Mouse (Mus musculus): ENCODE results near the gene Mapt.
"Not testable (repeated sequence)": the region's sequence is repeated elsewhere in the genome, so short reads cannot be mapped to it uniquely, and the experiment has no call there.

Mapt gene

GRCm38 (mm10) chr11:104231041-104231911 is at the start of gene Mapt:
Mapt (plus strand) TSS chr11:104231390.
- peak; percentile 89 for DNase-seq

DNA sequence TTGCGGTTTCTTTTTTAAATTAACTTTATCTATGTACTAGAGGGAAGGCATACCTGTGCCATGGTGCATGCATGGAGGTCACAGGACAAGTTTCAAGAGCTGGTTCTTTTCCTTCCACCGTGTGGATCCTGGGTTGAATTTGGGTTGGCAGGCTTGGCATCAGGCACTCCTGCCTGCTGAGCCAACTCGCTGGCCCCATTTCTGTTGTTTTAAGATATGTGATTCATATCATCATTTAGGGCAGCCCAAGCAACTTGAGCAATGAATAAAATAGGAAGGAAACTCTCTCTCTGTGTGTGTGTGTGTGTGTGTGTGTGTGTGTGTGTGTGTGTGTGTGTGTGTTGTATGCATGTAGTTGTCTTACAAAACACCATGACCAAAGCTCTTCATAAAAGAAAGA is 49.0 kb upstream of the Mapt start:
- DNase-seq = no peak

DNA sequence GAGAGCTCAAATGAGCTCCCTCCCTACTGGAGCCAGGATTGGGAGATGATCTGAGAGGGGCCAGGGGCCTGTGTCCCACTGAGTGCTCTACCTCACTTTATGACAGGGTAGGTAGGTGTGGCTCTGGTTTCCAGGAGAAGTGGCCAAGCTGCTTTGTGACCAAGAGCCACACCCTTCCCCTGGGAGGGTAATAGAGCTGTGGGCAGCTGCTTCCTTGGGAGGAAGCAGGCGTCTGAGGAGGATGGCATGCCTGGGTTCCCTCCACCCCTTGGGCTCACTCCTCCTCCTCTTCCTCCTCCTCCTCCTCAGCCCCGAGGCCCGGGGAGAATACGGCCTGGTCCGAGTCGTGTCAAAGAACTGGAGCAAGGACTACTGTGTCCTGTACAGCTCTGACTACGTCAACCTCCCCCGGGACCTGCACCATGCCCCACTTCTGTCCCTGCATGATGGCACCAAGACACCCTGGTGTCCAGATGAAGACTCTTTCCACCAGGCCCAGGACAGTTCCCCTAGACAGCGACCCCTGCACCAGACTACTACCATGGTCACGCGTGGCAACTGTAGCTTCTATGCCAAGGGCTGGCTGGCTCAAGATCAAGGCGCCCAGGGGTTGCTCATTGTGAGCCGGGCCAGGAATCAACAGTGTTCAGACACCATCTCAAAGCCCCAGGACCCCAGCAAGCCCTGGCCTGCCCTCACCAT is 44.9 kb upstream of the Mapt start, which contains the start of gene Sppl2c:
Sppl2c (plus strand) TSS at position 193 of the 702 bp plus-strand sequence.
- no peak for DNase-seq

DNA sequence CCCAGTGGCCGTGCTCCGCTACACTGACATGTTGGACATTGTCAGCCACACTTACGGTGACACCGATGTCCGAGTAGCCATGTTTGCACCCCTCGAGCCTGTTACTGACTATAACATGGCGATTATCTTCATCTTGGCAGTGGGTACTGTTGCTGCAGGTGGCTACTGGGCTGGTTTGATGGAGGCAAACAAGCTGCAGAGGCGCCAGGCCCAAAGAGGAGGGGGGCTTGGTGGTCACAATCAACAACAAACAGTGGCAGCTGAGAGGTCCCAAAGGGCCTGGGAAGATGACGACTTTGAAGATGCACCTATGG is 44.4 kb upstream of the Mapt start:
- DNase-seq = no peak

DNA sequence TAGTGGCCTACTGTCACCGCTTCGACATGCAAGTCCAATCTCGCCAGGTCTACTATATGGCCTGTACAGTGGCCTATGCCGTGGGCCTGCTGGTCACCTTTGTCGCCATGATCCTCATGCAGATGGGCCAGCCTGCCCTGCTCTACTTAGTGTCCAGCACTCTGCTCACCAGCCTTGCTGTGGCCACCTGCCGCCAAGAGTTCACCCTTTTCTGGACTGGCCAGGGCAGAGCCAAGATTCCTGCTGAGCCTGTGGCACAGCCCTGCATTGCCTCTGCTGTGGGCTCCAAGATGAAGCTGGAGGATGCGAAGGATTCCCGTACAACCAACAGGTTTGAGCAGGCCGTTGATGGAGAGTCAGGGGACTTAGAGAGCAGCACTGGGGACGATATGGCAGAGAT is 43.4 kb upstream of the Mapt start:
- DNase-seq = no peak

DNA sequence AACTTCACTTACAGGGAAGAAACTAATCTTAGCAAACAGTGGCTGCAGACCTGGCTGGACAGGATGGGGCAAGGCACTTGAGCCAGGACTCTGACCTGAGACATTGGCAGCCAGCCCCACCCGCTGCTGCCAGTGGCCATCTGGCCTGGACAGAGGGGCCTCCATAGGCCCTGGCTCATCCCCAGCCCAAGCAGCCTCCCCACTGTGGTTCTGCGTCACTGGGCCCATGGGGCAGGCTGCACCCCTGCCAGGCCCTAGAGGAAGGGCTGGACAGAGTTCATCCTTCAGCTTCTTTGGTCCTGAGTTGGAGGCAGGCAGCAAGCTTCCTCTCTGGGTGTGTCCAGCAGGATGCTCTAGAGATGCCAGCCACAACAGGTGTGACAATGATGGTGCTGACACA is 41.2 kb upstream of the Mapt start:
- peak; percentile 6 for DNase-seq

DNA sequence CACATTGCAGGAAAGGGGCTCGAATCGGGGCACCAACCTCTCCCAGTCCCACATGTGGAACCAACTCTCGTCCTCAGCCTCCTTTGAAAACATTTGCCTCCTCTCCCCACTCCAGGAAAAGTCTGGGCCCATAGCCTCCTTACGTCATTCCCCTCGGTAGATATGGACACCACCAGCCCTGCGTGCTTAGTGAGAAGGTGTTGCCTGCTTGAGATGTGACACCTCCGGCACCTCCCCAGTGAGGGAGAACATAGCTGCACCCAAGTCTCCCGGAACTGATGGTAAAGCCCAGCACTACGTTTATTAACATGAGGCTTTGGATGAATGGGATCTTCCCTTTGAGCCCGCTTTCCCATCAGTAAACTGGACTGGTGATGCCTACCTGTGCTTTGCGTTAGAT is 35.8 kb upstream of the Mapt start:
- DNase-seq = no peak

DNA sequence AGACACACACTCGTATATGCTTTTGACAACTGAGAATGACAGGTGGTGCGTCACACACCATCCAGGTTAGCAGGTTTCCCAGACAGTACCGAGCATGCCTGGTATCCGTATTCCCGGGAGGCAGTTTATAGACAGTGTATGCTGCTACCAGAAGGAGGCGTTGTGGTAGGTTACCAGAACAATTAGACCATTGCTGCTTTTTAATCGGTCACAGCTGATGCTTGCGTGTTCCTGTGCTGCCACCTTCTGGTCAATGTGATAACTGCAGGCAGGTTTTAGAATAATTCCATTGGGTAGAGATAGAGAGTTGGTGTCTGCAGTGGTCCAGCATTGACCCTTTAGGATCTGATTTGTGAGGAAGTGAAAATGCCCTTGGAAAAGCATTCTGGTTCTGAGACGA is 35.4 kb upstream of the Mapt start:
- DNase-seq = peak; percentile 90

DNA sequence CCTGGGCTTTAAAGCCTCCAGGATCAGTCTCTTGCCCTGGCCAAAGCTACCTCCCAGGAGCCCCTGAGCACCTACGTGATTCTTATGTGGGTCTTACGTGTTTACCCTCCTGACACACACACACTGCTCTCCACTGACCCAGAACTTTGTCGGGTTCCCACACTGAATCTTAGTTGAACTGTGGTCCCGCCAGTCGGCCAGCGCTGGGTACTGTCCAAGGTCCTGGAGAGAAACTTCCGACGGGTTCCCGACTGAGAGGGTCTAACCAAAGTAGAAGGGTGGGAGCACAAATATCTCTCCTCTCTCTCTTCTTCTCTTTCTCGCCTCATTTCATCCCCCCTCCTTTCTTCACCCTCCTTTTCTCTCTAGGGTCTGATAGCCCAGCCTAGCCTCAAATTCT is 33.3 kb upstream of the Mapt start:
- peak; percentile 8 for DNase-seq

GRCm38 (mm10) chr11:104203271-104203670 is 27.9 kb upstream of the Mapt start:
- no peak for DNase-seq

- DNase-seq = no peak
These were observed 24.6 kb upstream of the Mapt start for GRCm38 (mm10) chr11:104206573-104206972.

GRCm38 (mm10) chr11:104209041-104209440 is 22.1 kb upstream of the Mapt start:
- DNase-seq = no peak

DNA sequence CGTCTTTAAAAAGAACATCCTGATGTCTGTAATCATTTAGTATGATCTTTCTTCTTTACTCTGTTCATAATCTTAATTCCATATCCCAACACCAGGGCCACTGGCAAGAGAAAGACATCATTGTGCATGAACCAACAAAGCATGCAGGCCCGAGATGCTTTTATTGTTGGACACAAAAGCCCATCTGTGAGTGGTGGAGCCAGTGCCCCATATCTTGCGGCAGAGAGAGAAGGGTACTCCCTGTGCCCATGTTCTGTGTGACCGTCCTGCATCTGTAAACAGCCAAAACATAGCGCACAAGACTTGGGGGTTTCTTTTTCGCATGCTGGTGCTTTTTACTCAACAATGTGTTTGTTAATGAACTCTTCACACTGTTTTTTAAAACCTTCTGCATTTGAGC is 19.9 kb upstream of the Mapt start:
- DNase-seq = no peak

DNA sequence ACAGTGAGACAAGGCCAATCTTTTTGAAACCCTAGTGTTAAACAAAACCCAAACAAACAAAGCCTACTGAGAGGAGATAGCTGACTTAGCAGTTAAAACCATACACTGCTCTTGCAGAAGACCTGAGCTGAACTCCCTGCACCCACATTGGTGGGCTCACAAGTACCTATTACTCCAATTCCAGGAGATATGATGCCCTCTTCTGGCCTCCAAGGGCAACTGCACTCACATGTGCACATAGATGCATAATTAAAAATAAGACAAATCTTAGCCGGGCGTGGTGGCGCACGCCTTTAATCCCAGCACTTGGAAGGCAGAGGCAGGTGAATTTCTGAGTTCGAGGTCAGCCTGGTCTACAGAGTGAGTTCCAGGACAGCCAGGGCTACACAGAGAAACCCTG is 17.1 kb upstream of the Mapt start:
- DNase-seq = not testable (repeated sequence)

GRCm38 (mm10) chr11:104218075-104218474 is 13.1 kb upstream of the Mapt start:
- no peak for DNase-seq

GRCm38 (mm10) chr11:104220291-104220690 is 10.9 kb upstream of the Mapt start:
- no peak for DNase-seq

- DNase-seq = no peak
These were observed 9.4 kb upstream of the Mapt start for GRCm38 (mm10) chr11:104221751-104222150.

DNA sequence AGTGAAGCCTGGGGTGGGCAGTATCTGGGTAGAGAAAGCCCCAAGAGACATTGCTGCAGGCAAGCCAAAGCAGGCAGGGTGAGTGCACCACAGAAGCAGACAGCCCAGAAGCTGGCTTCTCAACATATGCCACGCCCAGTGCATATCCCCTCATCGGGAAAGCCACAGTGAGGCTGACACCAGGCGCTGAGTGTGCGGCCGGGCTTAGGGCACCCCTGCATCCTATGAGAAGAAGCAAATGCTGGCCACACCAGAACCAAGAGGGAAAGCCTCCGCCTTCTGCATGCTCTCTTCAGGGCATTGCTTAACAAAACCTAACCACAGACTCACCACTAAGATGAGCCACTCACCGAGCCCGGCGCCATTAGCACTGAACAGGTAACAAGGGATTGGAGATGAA is 7.9 kb upstream of the Mapt start:
- no peak for DNase-seq

DNA sequence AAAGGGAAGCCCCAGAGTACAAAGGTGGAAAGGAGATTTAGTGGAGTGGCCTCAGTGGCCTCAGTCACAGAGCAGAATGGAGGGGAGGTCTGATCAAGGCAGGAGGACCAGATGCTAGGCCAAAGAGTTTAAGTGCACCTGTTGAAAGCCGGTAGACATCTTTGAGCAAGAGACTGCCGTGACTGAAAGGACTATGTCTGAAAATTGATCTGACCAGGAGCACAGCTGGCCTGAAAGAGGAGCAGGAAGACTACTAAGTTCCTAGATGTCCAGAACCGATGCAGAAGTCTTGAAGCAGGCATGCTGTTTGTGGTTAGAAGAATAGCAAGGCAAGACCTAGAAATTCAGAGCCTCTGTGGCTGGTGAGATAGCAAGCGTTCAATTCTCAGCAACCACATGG is 1.8 kb upstream of the Mapt start:
- DNase-seq = no peak

DNA sequence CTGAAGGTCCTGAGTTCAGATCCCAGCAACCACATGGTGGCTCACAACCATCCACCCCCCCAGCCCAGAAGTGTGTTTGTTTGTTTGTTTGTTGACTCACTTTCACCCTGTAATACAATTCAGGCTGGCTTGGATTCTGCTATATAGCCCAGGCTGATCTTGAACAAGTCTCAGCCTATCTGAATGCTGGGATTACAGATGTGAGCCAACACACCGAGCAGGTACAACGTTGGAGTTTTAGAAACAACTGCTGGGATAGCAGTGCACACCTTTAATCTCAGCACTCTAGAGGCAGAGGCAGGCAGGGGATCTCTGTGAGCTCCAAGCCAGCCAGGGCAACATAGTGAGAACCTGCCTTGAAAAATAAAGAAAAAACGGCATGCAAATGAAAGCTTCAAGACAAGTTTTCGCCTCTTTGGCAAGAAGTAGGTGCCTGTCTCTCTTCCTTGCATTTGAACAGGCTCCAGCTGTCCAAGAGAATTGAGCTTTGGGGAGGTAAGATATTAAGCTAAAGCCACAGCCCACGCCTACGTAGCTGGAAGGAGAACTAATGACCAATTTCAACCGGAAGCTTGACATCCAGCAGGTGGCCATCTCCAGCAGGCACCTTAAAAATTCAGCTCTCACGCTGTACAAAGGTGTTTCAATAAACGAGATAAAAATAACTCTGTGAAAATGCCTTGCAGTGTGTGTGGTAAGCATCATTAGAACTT is 968 bp upstream of the Mapt start:
- DNase-seq = peak; percentile 77

DNA sequence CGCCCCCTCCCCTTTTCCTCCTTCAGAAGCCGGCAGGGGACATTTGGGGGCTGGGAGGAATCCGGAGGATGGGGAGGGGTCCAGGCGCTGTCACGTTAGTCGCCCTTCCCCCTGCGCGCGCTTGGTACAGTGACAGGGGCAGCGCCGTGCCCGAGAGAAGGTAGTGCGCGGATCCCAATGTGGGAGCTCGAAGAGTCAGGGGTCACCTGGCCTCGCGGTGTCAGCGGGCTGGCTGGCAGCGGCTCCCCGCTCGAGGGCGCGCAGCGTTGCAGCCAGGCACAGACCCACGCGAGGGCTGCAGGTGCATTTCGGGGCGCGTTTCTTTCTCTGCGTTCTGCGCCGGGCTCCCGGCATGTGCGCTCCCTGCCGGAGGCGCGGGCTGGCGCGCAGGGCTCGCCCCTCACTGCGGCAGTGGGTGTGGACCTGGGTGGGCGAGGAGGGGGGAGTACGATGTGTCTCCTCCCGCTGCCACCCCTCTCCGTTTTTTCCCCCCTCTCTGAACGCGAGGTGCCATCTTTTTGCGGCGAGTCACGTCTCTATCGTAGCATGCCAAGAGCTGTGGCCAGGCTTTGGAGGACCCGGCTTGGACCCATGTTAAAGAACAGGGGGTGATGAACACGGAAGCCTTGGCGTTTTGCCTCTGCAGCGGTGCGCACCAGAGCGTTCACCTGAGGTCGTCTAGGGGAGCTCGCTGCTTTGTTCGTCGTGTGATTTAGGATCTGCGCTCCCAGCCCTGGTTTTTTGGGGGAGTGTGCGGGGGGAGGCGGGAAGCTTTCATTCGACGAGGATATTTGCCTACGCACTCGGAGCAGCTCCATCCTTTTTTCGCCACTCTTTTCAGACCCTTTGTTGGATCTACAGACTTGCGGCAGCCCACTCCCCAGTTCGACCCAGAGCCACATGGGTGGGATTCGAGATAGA is 1.2 kb downstream of the Mapt start:
- peak; percentile 65 for DNase-seq

- no peak for DNase-seq
These were observed 1.9 kb downstream of the Mapt start for GRCm38 (mm10) chr11:104233101-104233500.

Measured in kidney, adult 9 months (tissue).